Mouse (Mus musculus) kidney, postnatal 0 days (tissue): Measurements from ENCODE around the gene Hlcs. TPM values are rescaled to one million over a fixed set of nuclear protein-coding genes. Genes with fewer than 3 reads are reported as not detected.

Experiments used
- ATAC-seq: fragments of 200-750 bp; cut with Nextera tagmentation; replicated peaks from 2 replicates; pipeline ENCODE4 v1.8.0; 2017; ENCODE audit warnings: low read depth, moderate number of reproducible peaks, moderate TSS enrichment, moderate library complexity; ENCODE audit not compliant: low FRiP score
- DNase-seq: peaks from one replicate; pipeline ENCODE4 v3.0.0-alpha.2; 2016; ENCODE audit warnings: low spot score
- H3K27ac ChIP-seq: fragments of 300-500 bp; sonication (generic); 2 replicates; pipeline ENCODE4 v1.5.1; 2014; ENCODE audit warnings: mild to moderate bottlenecking
- H3K27me3 ChIP-seq: fragments of 300-500 bp; sonication (generic); 2 replicates; pipeline ENCODE4 v1.6.1; 2014; ENCODE audit warnings: low read length, mixed read lengths; ENCODE audit not compliant: insufficient read depth
- H3K36me3 ChIP-seq: fragments of 300-500 bp; sonication (generic); 2 replicates; pipeline ENCODE4 v1.6.1; 2014; ENCODE audit warnings: low read length, mixed read lengths; ENCODE audit not compliant: insufficient read depth
- H3K4me1 ChIP-seq: fragments of 300-500 bp; sonication (generic); replicated peaks from 2 replicates; pipeline ENCODE4 v1.6.1; 2014; ENCODE audit warnings: antibody characterized with exemption, low read length, mixed read lengths; ENCODE audit not compliant: insufficient read depth
- H3K4me2 ChIP-seq: fragments of 300-500 bp; sonication (generic); 2 replicates; pipeline ENCODE4 v1.6.1; 2014; ENCODE audit warnings: mild to moderate bottlenecking, low read length, moderate library complexity, mixed read lengths
- H3K4me3 ChIP-seq: fragments of 300-500 bp; sonication (generic); replicated peaks from 2 replicates; pipeline ENCODE4 v1.5.1; 2014; ENCODE audit warnings: low read depth, low read length
- H3K9ac ChIP-seq: fragments of 300-500 bp; sonication (generic); 2 replicates; pipeline ENCODE4 v1.6.1; 2014; ENCODE audit warnings: low read depth, low read length
- H3K9me3 ChIP-seq: fragments of 300-500 bp; sonication (generic); replicated peaks from 2 replicates; pipeline ENCODE4 v1.6.1; 2016; ENCODE audit warnings: low read length, inconsistent platforms, mixed read lengths
- CTCF ChIP-seq: IDR thresholded peaks from 2 replicates; pipeline ENCODE4 v1.5.1; 2016; ENCODE audit warnings: antibody characterized with exemption, low read depth, mild to moderate bottlenecking, moderate library complexity
- WGBS: fragments of 180-500 bp; shearing (Covaris S2); extraction: QIAGEN DNeasy Blood & Tissue Kit; methylation state at CpG from one replicate; pipeline ENCODE4 v1.1.7; 2014; 5-methylcytosine and 5-hydroxymethylcytosine counted together
- polyA plus RNA-seq: library from polyadenylated mRNA; unstranded; fragments of >200 nt; fragmentation: Nextera tagmentation; extraction: Ambion mirVana; gene quantifications from 2 replicates; pipeline ENCODE4 v1.2.1, GENCODE M21; 2015

Gene Hlcs
- polyA plus RNA-seq, 1 experiment from 2014 or later, result 5.0 TPM

GRCm38 (mm10) chr16:94234202-94234601 is 79.2 kb downstream of the Hlcs start:
- Histone ChIP-seq H3K9ac (no peak overlapping the region), H3K4me2 (no peak overlapping the region), H3K36me3 (no peaks in the 10 kb centered on the region), H3K27ac (no peak overlapping the region), H3K4me3 (no peak overlapping the region), H3K4me1 (no peaks in the 10 kb centered on the region), H3K9me3 (no peaks in the 10 kb centered on the region), H3K27me3 (no peaks in the 10 kb centered on the region)
- DNase-seq, result no peak
- WGBS, result 40% methylated on average over 4 of the region's 4 CpGs
- no peak for ATAC-seq
- TF ChIP-seq CTCF, result no peak

- H3K27ac ChIP-seq, result no peak overlapping the region
- DNase-seq (no peak), ATAC-seq (no peak)
- H3K36me3 ChIP-seq, result no peaks in the 10 kb centered on the region
- no peaks in the 10 kb centered on the region for H3K27me3 ChIP-seq
- no peak overlapping the region for H3K9ac ChIP-seq
- H3K9me3 ChIP-seq, result no peaks in the 10 kb centered on the region
- peaks cover 5% of the 10 kb centered on the region; the same call in 1 of the 2 replicates for H3K4me1 ChIP-seq
- no peak overlapping the region for H3K4me3 ChIP-seq
- no peak for TF ChIP-seq CTCF
- no peak overlapping the region for H3K4me2 ChIP-seq
- 41% methylated on average over 12 of the region's 12 CpGs for whole genome bisulfite sequencing
Measured at GRCm38 (mm10) chr16:94230909-94231575, 82.3 kb downstream of the Hlcs start.

- Histone ChIP-seq H3K4me2 (no peak overlapping the region), H3K4me3 (no peak overlapping the region), H3K9ac (no peak overlapping the region), H3K4me1 (peaks cover 5% of the 10 kb centered on the region; the same call in 1 of the 2 replicates), H3K9me3 (no peaks in the 10 kb centered on the region), H3K36me3 (no peaks in the 10 kb centered on the region), H3K27me3 (no peaks in the 10 kb centered on the region), H3K27ac (no peak overlapping the region)
- no peak for TF ChIP-seq CTCF
- 53% methylated on average over 4 of the region's 4 CpGs for WGBS
- DNase-seq (no peak), ATAC-seq (no peak)
Measured at GRCm38 (mm10) chr16:94230499-94230898, 82.9 kb downstream of the Hlcs start.

- H3K27ac ChIP-seq, result no peak overlapping the region
- H3K4me3 ChIP-seq, result no peak overlapping the region
- DNase-seq, result no peak
- peak; percentile 35 for TF ChIP-seq CTCF
- no peak overlapping the region for H3K9ac ChIP-seq
- H3K9me3 ChIP-seq, result no peaks in the 10 kb centered on the region
- WGBS, result 94% methylated on average over 7 of the region's 7 CpGs
- no peak for ATAC-seq
- peaks cover 5% of the 10 kb centered on the region; the same call in 1 of the 2 replicates for H3K4me1 ChIP-seq
- H3K36me3 ChIP-seq, result no peaks in the 10 kb centered on the region
- no peaks in the 10 kb centered on the region for H3K27me3 ChIP-seq
- H3K4me2 ChIP-seq, result no peak overlapping the region
Measured at GRCm38 (mm10) chr16:94229890-94230289, 83.5 kb downstream of the Hlcs start.

- Histone ChIP-seq H3K4me1 (peaks cover 6% of the 10 kb centered on the region; the same call in 1 of the 2 replicates), H3K9me3 (no peaks in the 10 kb centered on the region), H3K4me3 (no peak overlapping the region), H3K9ac (no peak overlapping the region), H3K27ac (no peak overlapping the region), H3K4me2 (no peak overlapping the region), H3K27me3 (no peaks in the 10 kb centered on the region), H3K36me3 (no peaks in the 10 kb centered on the region)
- TF ChIP-seq CTCF, result no peak
- 77% methylated on average over 18 of the region's 18 CpGs for WGBS
- DNase-seq (no peak), ATAC-seq (no peak)
Measured at GRCm38 (mm10) chr16:94228858-94229555, 84.4 kb downstream of the Hlcs start.

GRCm38 (mm10) chr16:94227328-94228018 is 85.9 kb downstream of the Hlcs start:
- Histone ChIP-seq H3K4me2 (peak overlapping the region; percentile 40; the same call in 1 of the 2 replicates), H3K4me1 (peaks cover 19% of the 10 kb centered on the region; the same call in 1 of the 2 replicates), H3K36me3 (no peaks in the 10 kb centered on the region), H3K27me3 (no peaks in the 10 kb centered on the region), H3K9ac (no peak overlapping the region), H3K4me3 (no peak overlapping the region), H3K27ac (peak overlapping the region; percentile 32), H3K9me3 (no peaks in the 10 kb centered on the region)
- no peak for TF ChIP-seq CTCF
- ATAC-seq (peak; percentile 82), DNase-seq (peak; percentile 87)
- WGBS, result 13% methylated on average over 18 of the region's 18 CpGs
